Mouse (Mus musculus): Measurements from ENCODE around the gene Pigs.

Gene Pigs

DNA sequence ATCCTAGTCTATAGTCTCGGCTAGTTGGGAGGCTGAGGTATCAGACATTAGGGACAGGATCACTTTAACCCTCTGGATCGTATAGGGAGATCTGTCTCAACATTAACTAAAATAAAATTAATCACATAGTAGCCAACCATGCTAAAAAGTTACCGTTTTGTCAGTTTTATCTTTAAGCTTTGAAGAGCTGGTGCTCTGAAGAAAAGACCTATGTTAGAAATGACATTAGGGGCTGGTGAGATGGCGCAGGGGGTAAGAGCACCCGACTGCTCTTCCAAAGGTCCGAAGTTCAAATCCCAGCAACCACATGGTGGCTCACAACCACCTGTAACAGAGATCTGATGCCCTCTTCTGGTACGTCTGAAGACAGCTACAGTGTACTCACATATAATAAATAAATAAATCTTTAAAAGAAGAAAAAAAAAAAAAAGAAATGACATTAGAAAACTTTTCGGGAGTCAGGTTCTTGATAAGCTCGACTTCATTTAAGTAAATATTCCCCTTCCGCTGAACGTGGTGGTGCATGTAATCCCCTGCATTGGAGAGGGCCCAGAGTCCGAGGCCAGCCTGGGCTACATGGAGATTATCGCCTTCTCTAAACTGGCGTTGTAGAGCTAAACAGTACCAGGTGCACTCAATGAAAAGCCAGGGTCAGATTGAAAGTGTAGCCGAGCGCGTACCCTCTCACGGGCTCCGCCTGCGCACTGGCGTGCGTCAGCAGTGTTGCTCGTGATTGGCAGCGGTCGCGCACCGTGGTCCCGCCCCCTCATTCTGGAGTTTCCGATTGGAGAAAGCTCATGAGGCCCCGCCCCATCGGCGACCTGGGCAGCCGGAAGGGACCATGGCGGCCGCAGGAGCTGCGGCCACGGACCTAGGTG lies at the start of gene Pigs:
Gene Pigs (plus strand): TSS at position 782 of the 878 bp plus-strand sequence.
- DNase-seq (ENCODE audit: low read depth), result peak; percentile 94

DNA sequence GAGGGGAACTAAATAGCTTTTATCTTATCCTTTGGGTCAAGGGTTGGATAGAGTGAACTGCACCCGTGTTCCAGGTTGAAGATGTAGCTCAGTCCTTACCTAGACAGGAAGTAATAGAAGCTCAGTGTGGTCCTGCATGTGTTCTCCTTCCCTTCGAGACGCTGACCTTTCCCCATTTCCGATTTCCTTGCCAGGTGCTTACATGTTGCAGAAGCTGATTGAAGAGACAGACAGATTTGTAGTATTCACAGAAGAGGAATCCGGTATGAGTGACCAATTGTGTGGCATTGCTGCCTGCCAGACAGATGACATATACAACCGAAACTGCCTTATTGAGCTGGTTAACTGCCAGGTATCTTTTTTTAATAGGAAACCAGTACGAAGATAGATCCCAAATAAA lies 49.4 kb upstream of the Pigs start:
- no peak for DNase-seq (ENCODE audit: low read depth)

DNA sequence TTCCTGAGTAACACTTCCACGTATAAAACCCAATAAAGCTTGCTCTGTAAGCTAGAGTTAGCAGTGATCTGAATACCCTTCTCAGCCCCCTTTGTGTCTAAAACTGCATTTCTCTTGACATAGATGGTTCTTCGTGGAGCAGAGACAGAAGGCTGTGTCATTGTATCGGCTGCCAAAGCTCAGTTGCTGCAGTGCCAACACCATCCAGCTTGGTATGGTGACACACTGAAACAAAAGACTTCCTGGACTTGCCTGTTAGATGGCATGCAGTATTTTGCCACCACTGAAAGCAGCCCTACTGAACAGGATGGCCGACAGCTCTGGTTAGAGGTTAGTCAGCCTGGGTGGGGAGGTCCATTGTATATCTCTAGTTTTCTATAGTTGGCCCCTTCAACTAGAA lies 48.6 kb upstream of the Pigs start:
- no peak for DNase-seq (ENCODE audit: low read depth)

DNA sequence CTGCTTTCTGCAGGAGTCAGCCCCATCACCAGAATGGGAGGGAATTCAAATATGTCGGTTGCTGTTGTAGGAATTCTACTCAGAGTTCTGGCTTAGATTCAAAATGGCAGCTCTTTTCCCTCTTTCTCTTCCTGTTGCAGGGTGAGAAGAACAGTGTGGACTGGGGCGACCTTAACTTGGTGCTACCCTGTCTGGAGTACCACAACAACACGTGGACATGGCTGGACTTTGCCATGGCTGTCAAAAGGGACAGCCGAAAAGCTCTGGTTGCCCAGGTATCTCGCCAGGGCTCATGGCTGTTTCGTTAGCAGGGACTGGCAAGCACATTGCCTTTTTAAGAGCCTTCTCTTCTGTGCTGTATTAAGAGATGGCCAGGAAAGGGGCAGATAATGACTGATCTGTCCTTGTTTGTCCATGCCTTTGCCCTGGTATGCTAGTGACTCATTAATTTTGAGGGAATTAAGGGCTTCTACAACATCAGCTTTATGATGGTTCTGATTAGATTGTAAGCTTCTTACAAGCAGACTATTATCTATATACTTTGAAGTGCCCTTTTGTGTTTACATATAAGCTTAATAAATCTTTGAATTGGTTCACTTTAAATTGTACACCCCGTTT lies 39.0 kb upstream of the Pigs start:
- no peak for DNase-seq (ENCODE audit: low read depth)

DNA sequence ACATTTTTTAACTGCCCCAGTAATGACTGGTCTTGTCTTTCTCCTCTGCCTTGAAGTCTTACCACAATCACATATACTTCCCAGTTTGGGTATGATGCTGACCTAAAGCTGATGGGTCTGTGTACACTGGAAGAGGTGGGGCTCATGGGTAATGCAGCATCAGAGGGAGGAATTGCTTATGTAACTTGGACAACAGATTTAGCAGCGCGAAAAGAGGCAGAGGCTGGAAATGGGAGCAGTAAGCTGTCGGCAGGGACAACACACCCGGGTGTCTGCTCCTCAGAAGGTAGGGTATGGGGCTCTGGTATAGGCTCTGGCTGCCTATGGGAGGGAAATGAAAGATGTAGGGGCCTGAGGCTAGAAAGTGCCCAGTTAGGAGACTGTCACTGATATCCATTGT lies 37.6 kb upstream of the Pigs start, which contains the start of gene BC030499:
Gene BC030499 (plus strand): TSS at position 188 of the 400 bp plus-strand sequence.
- no peak for DNase-seq (ENCODE audit: low read depth)

DNA sequence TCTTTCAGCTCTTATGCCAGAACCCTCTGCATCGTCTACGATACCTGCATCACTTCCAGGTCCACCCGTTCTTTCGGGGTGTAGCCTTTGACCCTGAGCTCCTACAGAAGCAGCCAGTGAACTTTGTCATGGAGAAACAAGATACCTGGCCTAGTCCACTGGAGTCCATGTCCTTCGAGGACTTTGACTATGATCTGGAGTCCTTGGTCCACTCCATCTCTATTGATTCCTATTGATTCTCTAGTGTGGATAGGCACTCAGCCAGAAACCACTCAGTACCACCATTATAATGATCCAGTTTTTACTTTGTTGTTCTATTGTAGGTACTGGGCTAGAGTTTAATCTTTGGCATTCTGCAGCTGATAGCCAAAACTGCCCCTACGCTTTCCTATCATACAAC lies 33.6 kb upstream of the Pigs start:
- no peak for DNase-seq (ENCODE audit: low read depth)

DNA sequence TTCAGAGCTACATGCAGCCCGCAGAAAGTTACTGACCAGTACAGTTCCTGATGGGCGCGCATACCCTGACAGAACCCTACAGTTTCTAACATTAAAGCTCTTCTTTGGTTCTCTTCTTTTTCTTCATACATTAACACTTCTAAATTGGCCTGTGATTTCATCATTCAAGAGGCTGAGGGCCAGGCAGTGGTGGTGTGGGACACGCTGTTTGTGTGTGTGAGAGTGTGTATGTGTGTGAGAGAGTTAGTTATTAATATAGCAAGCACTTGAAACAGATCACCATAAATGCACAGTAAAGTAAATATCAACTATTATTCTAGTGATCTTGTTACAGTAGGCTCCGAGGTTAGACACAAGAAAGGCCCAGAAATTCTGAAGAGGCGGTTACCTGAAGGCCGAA lies 27.3 kb upstream of the Pigs start:
- DNase-seq (ENCODE audit: low read depth), result no peak

DNA sequence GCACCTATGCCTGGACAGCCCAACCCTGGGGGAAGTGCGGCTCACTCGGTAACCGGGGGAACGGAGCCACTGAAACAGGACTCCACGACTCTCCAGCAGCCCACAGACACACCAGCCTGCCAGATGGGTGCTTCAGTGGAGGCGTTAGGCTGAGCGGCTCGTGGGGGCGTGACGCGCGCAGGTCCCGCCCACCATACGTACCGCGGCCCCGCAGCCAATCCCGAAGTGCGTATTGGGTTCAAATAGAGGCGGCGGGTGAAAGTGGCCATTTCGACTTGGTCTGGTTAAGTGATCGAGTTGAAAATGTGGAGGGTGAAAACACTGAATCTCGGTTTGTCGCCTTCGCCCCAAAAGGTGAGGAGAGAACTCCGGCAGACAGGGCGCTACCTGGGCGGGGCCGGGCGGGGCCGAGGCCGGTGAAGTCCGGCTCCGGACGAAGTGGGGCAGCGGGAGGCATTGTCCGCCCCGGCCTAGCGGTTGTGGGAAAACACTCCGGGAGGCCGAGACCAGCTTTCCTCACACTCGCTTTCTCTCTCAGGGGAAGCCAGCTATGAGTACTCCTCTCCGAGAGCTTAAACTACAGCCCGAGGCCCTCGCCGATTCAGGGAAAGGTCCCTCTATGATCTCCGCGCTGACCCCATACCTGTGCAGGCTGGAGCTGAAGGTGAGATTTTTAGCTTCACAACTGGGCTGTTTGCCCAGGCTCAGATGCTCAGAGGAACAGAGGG lies 26.7 kb upstream of the Pigs start, which contains the start of gene Spag5:
Gene Spag5 (plus strand): TSS at position 173 of the 728 bp plus-strand sequence.
- DNase-seq (ENCODE audit: low read depth), result peak; percentile 95

DNA sequence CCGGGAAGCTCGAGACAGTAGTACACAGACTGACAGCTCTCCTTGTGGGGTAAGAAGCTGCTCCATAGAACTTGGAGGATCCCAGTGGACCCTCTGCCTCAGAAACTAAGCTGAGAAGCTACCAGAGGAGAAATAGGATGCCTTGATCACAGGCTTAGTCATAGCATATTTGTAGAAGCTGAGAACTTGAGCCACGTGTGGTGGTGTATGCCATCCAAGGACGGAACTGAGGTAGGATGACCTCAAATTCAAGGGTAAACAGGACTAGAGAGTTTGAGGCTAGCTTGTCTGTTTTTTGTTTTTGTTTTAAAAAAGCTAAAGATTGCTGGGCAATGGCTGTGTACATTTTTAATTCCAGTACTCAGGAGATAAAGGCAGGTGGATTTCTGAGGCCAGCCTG lies 22.9 kb upstream of the Pigs start:
- DNase-seq (ENCODE audit: low read depth), result no peak

DNA sequence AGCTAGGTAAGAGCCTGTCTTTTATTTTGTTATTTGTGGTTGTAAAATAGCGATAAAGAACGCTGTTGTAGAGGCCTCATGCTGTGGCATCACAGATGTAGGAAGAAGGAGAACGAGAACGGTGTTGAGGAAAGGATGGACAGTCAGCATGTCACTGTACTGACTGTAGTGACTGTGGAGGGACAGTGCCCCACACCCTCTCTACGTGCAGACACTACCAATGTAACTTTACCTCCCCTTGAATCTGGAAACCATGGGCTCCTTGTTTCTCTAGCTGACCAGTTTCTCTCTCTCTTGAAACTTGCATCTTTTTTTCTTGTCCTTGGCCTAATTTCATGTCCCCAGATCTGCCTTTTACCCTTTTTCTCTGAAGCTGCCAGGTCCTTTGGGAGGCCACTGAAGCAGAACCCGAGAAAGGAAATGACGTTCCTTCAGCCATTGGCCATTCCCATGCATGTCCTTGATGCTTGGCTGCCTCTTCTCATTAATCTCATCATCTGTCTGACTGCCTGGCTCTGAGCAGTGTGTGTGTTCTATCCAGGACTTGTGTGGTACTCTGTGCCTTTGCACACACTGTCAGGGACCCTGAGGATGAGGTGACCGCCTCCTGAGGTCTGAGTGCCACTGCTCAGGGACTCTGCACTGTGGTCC lies 17.2 kb upstream of the Pigs start:
- DNase-seq (ENCODE audit: low read depth), result no peak

DNA sequence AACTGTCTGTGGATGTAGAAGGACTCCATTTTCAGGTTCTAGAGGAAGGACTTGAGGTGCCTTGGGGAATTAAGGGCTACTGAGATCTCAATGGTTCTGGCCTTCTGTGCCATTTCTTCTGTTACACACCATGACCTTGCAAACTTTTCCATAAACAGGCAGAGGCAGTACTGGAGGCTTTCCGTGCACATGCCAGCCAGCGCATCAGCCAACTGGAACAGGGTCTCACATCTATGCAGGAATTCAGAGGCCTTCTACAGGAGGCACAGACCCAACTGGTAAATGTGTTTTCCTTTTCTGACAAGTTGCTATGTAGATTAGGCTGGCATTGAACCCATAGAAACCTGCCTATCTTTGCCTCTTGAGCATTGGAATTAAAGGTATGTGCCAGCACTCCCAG lies 14.6 kb upstream of the Pigs start:
- no peak for DNase-seq (ENCODE audit: low read depth)

DNA sequence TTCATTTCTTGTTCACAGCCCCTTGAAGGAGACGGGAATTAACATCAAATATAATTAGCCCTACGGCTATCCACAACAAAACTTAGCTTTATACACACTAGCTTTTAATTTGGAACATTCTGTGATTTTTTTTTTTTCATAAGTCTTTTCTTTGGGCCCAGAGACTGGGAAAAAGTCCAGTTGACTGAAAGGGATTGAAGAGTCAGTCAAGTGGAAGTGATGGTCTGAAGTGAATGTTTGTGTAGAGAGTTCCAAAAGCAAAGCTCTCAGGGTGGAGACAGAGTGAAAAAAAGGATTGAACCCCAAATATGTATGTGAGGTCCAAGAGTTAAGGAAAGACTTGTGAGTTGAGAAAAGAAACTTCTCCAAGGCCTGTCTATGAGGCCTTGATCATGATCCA lies 9.8 kb upstream of the Pigs start:
- DNase-seq (ENCODE audit: low read depth), result no peak

DNA sequence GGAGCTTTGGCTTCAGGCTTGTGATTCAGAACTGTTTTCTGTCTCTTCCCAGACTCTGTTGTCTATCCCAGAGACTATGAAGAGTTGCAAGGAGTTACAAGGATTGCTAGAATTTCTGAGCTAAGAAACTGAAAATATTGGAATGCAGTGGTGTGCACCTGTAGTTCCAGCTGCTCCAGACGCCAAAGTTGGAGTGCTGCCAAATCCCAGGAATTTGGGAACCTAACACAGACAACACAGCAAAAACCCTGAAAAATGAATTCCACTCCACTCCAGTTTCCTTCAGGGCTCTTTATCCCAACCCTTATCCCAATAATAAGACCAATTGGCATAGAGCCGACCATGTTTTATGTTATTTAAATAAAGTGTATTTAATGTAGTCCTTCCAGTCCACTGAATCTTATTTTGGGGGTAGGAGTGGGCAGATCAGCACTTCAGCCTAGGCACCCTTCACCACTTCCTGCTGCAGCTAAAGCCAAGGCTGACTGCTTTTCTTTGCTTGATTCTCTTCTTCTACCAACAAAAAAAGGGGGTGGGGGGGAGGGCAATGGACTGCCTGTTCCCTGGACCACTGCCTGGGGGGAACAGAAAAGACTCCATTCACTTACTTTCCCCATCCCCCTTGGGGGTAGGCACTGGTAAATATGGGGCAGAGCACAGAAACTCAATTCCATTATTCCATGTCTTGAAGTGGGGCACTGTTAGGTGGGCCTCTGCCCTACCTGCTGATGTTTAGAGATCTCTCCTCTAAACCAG lies 6.0 kb upstream of the Pigs start:
- DNase-seq (ENCODE audit: low read depth), result no peak

DNA sequence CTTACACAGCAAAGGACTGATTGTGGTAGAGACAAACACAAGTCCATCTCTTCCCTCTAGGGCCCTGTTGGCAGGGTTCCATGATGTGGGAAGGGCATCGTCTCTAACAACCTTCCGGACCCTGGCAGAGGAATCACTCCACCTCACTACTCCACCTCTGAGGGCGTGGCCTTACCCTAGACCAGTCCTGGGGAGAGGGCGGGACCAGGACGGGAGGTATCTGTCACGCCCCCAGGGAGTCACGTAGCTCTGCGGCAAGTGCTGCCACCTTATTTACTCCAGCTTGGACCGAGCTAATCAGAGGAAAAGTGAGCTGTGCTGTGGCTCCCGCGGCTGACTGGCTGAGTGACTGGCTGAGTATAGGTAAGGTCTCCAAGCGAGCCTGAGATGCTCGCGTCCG lies 5.4 kb upstream of the Pigs start, which contains the start of gene Aldoc:
Gene Aldoc (plus strand): TSS at position 109 of the 400 bp plus-strand sequence.
- peak; percentile 98 for DNase-seq (ENCODE audit: low read depth)

DNA sequence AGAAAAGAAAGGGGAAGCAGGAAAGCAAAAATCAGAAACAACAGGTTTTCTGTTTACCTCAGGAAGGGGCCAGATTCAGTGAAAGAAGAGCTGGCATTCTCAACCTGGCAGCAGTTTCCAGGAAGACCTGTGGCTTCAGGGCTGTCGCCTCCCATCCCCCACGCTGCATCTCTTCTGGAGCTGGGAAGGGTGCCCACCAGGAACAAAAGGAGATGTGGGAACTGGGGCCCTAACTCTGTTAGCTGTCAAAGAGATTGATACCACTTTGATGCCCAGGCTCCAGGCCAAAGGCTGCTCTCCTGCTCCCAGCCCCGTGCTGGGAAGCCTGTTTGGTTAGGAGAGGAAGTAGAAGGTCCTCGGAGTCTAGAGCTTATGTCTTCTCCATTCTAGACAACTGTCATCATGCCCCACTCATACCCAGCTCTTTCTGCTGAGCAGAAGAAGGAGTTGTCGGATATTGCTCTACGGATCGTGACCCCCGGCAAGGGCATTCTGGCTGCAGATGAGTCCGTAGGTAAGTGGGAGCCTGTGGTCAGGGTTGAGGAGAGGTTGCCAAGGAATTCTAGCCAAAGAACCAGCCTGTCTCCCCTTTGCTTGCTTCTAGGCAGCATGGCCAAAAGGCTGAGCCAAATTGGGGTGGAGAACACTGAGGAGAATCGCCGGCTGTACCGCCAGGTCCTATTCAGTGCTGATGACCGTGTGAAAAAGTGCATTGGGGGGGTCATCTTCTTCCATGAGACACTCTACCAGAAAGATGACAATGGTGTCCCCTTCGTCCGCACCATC lies 4.0 kb upstream of the Pigs start:
- DNase-seq (ENCODE audit: low read depth), result no peak

DNA sequence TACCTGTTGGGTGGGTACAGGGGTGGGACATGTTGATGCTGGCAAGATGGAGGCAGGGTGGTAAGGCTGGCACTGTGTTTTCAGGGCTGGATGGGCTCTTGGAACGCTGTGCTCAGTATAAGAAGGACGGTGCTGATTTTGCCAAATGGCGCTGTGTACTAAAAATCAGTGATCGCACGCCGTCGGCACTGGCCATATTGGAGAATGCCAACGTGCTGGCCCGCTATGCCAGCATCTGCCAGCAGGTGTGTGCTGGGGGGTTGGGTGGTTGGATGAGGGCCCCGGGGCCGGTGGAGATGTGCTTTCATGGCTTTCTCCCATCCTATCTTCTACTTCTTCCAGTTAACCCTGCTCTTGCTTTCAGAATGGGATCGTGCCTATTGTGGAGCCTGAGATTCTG lies 3.2 kb upstream of the Pigs start:
- no peak for DNase-seq (ENCODE audit: low read depth)

DNA sequence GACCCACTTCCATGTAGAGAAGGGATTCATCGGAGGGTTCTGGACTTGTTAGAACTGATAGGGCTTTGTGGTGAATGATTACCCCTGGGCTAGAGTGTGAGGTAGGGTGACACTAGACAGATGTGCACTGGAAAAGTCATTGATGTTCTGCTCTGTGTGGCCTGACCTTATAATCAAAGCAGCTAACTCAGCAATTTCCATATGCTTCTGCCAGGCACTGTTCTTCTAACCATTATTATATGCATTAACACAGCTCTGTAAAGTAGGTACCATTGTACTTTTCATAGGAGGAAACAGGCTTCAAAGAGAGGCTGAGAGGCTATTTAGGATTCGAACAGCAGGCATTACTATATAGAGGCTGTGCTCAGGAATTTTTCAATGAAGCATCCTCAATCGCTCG lies 1.0 kb upstream of the Pigs start:
- DNase-seq (ENCODE audit: low read depth), result no peak

DNA sequence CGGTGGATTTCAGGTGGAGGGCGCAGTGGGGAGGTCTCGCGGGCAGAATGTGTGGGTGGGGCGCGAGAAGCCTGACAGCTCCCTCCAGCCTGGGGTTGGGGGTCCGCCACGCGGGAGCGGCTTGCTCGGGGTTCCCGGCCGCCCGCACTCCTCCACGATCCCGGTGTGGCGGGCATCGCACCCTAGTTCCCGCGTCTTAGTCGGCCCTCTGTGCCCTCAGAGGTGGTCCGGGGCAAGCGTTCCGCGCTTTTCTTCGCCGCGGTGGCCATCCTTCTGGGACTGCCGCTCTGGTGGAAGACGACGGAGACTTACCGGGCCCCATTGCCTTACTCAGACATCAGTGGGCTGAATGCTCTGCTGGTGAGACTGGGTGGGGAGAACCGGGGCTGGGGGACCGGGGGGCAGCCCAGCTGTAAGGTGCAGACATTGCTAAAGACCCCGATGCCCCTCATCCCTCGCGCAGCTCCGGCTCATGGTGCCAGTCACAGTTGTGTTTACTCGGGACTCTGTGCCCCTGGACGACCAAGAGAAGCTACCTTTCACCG lies 369 bp downstream of the Pigs start:
- no peak for DNase-seq (ENCODE audit: low read depth)

DNA sequence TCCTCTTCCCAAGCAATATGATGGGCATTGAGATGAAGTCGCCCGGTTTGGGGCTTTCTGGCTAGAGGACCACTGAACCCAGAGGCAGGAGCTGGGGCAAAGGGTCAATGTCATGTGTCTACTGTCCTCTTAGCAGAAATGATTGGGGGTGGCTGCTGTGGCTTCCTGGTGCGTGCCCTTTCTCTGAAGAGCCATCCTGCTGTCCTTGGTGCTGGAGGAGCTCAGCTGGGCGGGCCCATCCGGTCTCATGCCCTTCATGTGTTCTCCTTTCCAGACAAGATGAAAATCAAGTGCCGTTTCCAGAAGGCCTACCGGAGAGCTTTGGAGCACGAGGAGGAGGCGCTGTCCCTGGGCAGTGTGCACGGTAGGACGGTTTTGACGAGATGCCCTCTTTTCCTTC lies 4.5 kb downstream of the Pigs start:
- DNase-seq (ENCODE audit: low read depth), result no peak

DNA sequence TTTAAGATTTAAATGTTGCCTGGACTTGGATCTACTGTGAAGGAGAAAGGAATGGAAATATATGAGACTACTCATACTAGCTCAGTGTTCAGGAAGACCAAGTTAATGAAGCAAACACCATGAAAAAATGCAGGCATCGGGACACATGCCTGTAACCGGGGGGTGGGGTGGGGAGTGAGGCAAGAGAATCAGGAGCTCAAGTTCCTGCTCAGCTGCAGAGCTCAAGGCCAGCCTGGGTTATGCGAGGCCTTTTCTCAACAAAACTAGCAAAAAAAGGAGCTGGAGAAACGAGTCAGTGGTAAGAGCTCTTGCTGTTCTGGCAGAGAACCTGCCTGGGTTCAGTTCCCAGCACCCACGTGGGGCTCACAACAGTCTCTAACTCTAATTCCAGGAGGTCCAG lies 5.8 kb downstream of the Pigs start:
- DNase-seq (ENCODE audit: low read depth), result no peak

All from 416B (cell line).